Mouse (Mus musculus) G1E (cell line): ENCODE measurements around the gene Atg16l1. TPM values are rescaled to one million over a fixed set of nuclear protein-coding genes. Genes with fewer than 3 reads are reported as not detected.

ENCODE experiments used
- ATAC-seq: 2 replicates; pipeline ENCODE4 v1.8.0; 2016; ENCODE audit warnings: mild to moderate bottlenecking; ENCODE audit not compliant: insufficient number of reproducible peaks, poor library complexity, low FRiP score, severe bottlenecking; ENCODE audit errors: extremely low read depth
- DNase-seq: peaks from one replicate; pipeline ENCODE4 v3.0.0; 2012; ENCODE audit warnings: low spot score
- H3K27me3 ChIP-seq: 2 replicates; pipeline ENCODE4 v1.6.1; 2012; ENCODE audit warnings: mild to moderate bottlenecking, low read length, inconsistent platforms; ENCODE audit not compliant: insufficient read depth
- H3K36me3 ChIP-seq: replicated peaks from 2 replicates; pipeline ENCODE3; 2012; ENCODE audit warnings: mild to moderate bottlenecking, inconsistent platforms
- H3K4me1 ChIP-seq: 2 replicates; pipeline ENCODE4 v1.6.1; 2012; ENCODE audit warnings: low read depth, low read length, inconsistent platforms, mixed read lengths; ENCODE audit not compliant: insufficient read depth
- H3K4me3 ChIP-seq: 2 replicates; pipeline ENCODE4 v1.5.1; 2012; ENCODE audit warnings: low read depth, mild to moderate bottlenecking, inconsistent platforms, low read length, moderate library complexity, mixed read lengths
- H3K9me3 ChIP-seq: replicated peaks from 2 replicates; pipeline ENCODE4 v1.6.1; 2012; ENCODE audit warnings: inconsistent platforms
- CTCF ChIP-seq: IDR thresholded peaks from 2 replicates; pipeline ENCODE4 v1.5.1; 2012; ENCODE audit warnings: low read depth, low read length, inconsistent platforms, mixed read lengths
- GATA1 ChIP-seq: IDR thresholded peaks from 2 replicates; pipeline ENCODE4 v1.6.1; 2012; ENCODE audit warnings: borderline replicate concordance, low read length, inconsistent platforms, mixed read lengths
- GATA2 ChIP-seq: IDR thresholded peaks from 2 replicates; pipeline ENCODE4 v1.6.1; 2012; ENCODE audit warnings: low read depth, low read length, inconsistent platforms, borderline replicate concordance
- POLR2AphosphoS5 ChIP-seq: IDR thresholded peaks from 2 replicates; pipeline ENCODE4 v1.6.1; 2012; ENCODE audit warnings: low read depth, low read length, inconsistent platforms; ENCODE audit not compliant: insufficient replicate concordance
- TAL1 ChIP-seq: conservative IDR thresholded peaks from 2 replicates; pipeline ENCODE4 v1.6.1; 2012; ENCODE audit warnings: low read depth, low read length, inconsistent platforms, mixed read lengths
- polyA plus RNA-seq: library from polyadenylated mRNA; stranded (reverse); fragments of >175 nt; gene quantifications from 2 replicates; pipeline ENCODE4 v1.2.3, GENCODE M21; 2012
- total RNA-seq, 2 experiments: library from RNA; stranded (forward) in 1 of 2; stranded (reverse) in 1 of 2; fragments of 200-1000 nt in 1 of 2; fragments of >200 nt in 1 of 2; fragmentation: Nextera tagmentation in 1 of 2; gene quantifications; 2 replicates each; pipeline ENCODE4 v1.2.3; 2014 to 2017

Gene Atg16l1
- total and polyA plus RNA-seq, 3 experiments: 10.3 to 82.2 (median 66.2) TPM

DNA sequence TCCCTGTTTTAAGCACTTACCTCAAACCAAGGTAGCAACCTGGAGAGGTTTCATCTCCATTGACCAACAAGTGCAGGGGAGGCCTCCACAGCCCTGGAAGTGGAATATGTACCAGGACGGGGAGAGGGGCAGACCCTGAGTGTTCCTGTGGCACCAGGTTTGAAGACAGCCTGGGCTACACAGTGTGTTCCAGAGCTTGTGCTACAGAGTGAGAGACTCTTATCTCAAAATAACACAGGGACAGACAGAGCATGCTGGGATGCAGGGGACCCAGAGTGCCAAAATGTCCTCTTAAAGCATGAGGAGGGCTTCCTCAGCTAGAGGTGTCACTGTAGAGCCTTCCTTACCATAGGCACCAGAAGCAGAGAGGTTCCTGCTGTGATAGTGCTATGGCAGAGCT, 52.1 kb downstream of the Atg16l1 start:
- ATAC-seq (no peak), DNase-seq (no peak)
- H3K4me3 ChIP-seq: no peak overlapping the region
- H3K9me3 ChIP-seq: no peaks in the 10 kb centered on the region; the same call in 1 of the 2 replicates
- peaks cover 7% of the 10 kb centered on the region for H3K4me1 ChIP-seq
- no peaks in the 10 kb centered on the region for H3K36me3 ChIP-seq
- H3K27me3 ChIP-seq: peaks cover 22% of the 10 kb centered on the region
- TF ChIP-seq GATA2: no peak

DNA sequence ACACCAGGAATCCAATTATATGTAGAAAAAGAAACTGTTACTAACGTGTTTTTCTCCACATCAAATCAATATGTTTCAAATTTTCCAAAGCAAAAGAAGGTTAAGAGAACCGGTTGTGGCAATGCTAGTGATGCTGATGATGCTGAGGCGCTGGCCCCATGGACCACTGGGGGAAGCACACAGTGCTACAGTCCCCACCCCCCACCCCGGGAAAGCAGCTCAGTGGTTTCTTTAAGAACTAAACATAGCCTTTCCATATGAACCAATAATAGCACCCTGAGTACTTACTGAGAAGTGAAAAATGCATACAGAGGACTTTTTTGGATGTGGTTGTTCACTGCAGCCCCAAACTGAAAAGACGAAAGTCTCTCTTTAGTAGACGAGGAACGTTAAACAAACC, 55.7 kb downstream of the Atg16l1 start:
- DNase-seq: no peak
- ATAC-seq: no peak
- no peaks in the 10 kb centered on the region for H3K36me3 ChIP-seq
- no peaks in the 10 kb centered on the region; the same call in 1 of the 2 replicates for H3K9me3 ChIP-seq
- no peak overlapping the region for H3K4me3 ChIP-seq
- peaks cover 2% of the 10 kb centered on the region; the same call in 1 of the 2 replicates for H3K4me1 ChIP-seq
- H3K27me3 ChIP-seq: peaks cover 32% of the 10 kb centered on the region
- TF ChIP-seq GATA2 (no peak), TAL1 (no peak), GATA1 (no peak), CTCF (no peak), POLR2AphosphoS5 (no peak)

DNA sequence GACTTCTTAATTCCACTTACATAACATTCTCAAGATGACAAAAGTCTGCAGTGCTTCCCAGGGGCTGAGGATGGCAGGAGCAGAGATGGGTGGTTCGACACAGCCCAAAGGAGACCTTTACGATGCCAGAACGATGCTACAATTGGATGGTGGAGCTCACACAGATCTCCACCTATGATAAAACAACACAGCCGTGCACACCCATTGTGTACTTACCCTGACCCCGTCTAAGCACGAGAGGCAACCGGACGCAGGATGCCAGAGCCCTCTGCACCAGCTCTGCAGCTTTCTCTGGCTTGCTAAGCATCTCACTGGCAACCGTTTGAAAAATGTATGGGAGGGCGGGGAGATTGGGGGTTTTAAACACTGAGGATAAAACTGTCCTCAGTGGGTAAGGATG, 56.4 kb downstream of the Atg16l1 start:
- Histone ChIP-seq H3K36me3 (no peaks in the 10 kb centered on the region), H3K4me1 (peaks cover 2% of the 10 kb centered on the region; the same call in 1 of the 2 replicates), H3K9me3 (no peaks in the 10 kb centered on the region; the same call in 1 of the 2 replicates), H3K27me3 (peaks cover 33% of the 10 kb centered on the region), H3K4me3 (no peak overlapping the region)
- ATAC-seq: no peak
- TF ChIP-seq TAL1 (no peak), GATA1 (no peak), POLR2AphosphoS5 (no peak)
- no peak for DNase-seq

- no peaks in the 10 kb centered on the region; the same call in 1 of the 2 replicates for H3K9me3 ChIP-seq
- no peak overlapping the region for H3K4me3 ChIP-seq
- no peak for DNase-seq
- no peak for TF ChIP-seq TAL1
- peaks cover 31% of the 10 kb centered on the region for H3K27me3 ChIP-seq
- no peaks in the 10 kb centered on the region for H3K4me1 ChIP-seq
- ATAC-seq: no peak
- H3K36me3 ChIP-seq: no peaks in the 10 kb centered on the region
Observed at GRCm38 (mm10) chr1:87813155-87813554, 57.5 kb downstream of the Atg16l1 start.

GRCm38 (mm10) chr1:87813681-87814080, 58.0 kb downstream of the Atg16l1 start:
- no peak for ATAC-seq
- Histone ChIP-seq H3K27me3 (peaks cover 31% of the 10 kb centered on the region), H3K9me3 (no peaks in the 10 kb centered on the region; the same call in 1 of the 2 replicates), H3K4me3 (no peak overlapping the region), H3K4me1 (no peaks in the 10 kb centered on the region), H3K36me3 (no peaks in the 10 kb centered on the region)
- no peak for TF ChIP-seq GATA1
- TF ChIP-seq POLR2AphosphoS5: no peak
- no peak for TF ChIP-seq GATA2
- no peak for TF ChIP-seq CTCF
- no peak for DNase-seq

- TF ChIP-seq CTCF (no peak), POLR2AphosphoS5 (no peak), GATA1 (no peak), TAL1 (no peak)
- ATAC-seq (no peak), DNase-seq (no peak)
- Histone ChIP-seq H3K36me3 (no peaks in the 10 kb centered on the region), H3K27me3 (peaks cover 14% of the 10 kb centered on the region), H3K4me1 (peaks cover 32% of the 10 kb centered on the region), H3K4me3 (no peak overlapping the region), H3K9me3 (peaks cover 8% of the 10 kb centered on the region; the same call in 1 of the 2 replicates)
Observed at GRCm38 (mm10) chr1:87824420-87824995, 68.8 kb downstream of the Atg16l1 start.

DNA sequence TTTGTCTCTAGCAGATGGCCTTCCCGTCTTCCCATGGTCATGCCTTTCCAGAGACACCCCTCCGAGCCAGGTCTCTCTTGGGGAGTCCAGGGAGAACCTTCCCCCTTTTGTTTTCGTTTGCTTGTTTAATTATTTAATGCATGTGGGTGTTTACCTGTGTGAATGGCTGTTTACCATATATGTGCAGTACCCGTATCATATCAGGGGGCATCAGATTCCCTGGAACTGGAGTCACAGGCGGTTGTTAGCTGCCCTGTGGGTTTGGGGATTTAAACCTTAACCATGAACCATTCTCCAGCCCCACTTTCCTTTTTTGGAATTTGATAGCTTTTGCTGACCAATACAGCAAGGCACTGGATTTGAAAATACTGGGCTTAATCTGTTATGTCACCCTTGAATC, 69.6 kb downstream of the Atg16l1 start:
- no peak for DNase-seq
- H3K36me3 ChIP-seq: no peaks in the 10 kb centered on the region
- peaks cover 16% of the 10 kb centered on the region for H3K27me3 ChIP-seq
- peaks cover 8% of the 10 kb centered on the region; the same call in 1 of the 2 replicates for H3K9me3 ChIP-seq
- ATAC-seq: no peak
- no peak overlapping the region for H3K4me3 ChIP-seq
- no peak for TF ChIP-seq GATA2
- TF ChIP-seq TAL1: no peak
- peak; percentile 39; the same call in 1 of the 2 replicates for TF ChIP-seq CTCF
- H3K4me1 ChIP-seq: peaks cover 31% of the 10 kb centered on the region
